Mouse (Mus musculus): ENCODE results near the gene Hepacam2.
A peak's percentile ranks its signal among the peaks of the same experiment; 100 is the strongest.
"Not testable (repeated sequence)": the region's sequence is repeated elsewhere in the genome, so short reads cannot be mapped to it uniquely, and the experiment has no call there.

Gene Hepacam2

GRCm38 (mm10) chr6:3463594-3463993 lies 34.5 kb downstream of the Hepacam2 start:
- DNase-seq (ENCODE audit: low spot score) = no peak

- no peak for DNase-seq (ENCODE audit: low spot score)
Observed at GRCm38 (mm10) chr6:3463026-3463425, 35.1 kb downstream of the Hepacam2 start.

DNA sequence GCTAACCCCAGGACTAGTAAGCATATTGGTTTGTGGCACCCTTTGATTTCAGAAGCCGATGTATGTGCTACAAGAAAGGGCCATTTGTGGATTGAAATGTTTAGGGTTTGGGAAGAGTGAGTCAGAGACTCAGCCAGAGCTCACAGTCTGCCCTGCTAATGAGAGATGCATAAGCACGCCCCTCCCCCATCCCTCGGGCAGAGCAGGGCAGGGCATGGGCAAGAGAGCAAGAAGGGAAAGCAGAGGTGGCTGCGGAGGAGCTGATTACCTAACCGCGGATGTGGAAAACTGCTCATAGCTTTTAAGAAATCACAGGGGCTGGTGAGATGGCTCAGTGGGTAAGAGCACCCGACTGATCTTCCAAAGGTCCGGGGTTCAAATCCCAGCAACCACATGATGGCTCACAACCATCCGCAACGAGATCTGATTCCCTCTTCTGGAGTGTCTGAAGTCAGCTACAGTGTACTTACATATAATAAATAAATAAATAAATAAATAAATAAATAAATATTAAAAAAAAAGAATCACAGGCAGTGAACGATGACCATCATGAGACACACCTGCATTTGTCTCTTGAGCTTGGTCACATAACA lies 42.1 kb downstream of the Hepacam2 start:
- DNase-seq (ENCODE audit: low spot score) = no peak

GRCm38 (mm10) chr6:3454421-3454820 lies 43.7 kb downstream of the Hepacam2 start:
- no peak for DNase-seq (ENCODE audit: low spot score)

- peak; percentile 9 for DNase-seq (ENCODE audit: low spot score)
Observed at GRCm38 (mm10) chr6:3447404-3447803, 50.7 kb downstream of the Hepacam2 start.

GRCm38 (mm10) chr6:3443905-3444304 lies 54.2 kb downstream of the Hepacam2 start:
- DNase-seq (ENCODE audit: low spot score) = no peak

- DNase-seq (ENCODE audit: low spot score) = no peak
Observed at GRCm38 (mm10) chr6:3436087-3436486, 62.0 kb downstream of the Hepacam2 start.

DNA sequence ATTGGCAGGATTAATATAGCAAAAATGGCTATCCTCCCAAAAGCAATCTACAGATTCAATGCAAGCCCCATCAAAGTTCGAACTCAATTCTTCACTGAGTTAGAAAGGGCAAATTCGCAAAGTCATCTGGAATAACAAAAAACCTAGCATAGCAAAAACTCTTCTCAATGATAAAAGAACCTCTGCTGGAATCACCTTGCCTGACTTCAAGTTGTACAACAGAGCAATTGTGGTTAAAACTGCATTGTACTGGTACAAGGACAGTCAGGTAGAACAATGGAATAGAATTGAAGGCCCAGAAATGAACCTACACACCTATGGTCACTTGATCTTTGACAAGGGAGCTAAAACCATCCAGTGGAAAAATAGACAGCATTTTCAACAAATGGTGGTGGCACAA lies 67.1 kb downstream of the Hepacam2 start:
- DNase-seq (ENCODE audit: low spot score) = not testable (repeated sequence)

GRCm38 (mm10) chr6:3427047-3427446 lies 71.1 kb downstream of the Hepacam2 start:
- DNase-seq (ENCODE audit: low spot score) = no peak

DNA sequence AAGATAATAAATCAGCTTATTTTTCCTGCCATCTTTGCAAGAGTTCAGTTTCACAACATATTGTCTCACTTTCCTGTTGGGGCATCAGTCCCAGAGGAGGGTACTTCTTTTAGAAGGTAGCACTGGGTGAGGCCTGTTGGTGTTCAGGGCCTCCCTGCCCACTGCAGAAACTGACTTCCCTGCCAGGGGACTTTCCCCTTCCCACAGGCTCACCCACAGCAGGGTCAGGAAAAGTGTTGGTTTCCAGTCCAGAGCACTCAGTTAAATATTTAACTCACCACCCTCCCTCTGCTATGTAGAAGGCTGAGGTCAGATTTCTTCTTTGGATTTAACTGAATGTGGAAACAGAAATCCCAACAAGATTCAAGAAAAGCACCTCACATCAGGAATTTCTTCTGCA lies 72.8 kb downstream of the Hepacam2 start:
- not testable (repeated sequence) for DNase-seq (ENCODE audit: low spot score)

GRCm38 (mm10) chr6:3424613-3425277 lies 73.4 kb downstream of the Hepacam2 start:
- not testable (repeated sequence) for DNase-seq (ENCODE audit: low spot score)

Measured in ovary, postnatal 10 days (tissue).